Mouse (Mus musculus) mature B cell (primary cell): Measurements from ENCODE around the gene Serpine2.

Experiments used
- in situ Hi-C: fragments of 300-500 bp; cut with MboI; formaldehyde crosslinking; loops from 2 replicates; pipeline ENCODE4 v1.14.3; 2019

Serpine2 gene

DNA sequence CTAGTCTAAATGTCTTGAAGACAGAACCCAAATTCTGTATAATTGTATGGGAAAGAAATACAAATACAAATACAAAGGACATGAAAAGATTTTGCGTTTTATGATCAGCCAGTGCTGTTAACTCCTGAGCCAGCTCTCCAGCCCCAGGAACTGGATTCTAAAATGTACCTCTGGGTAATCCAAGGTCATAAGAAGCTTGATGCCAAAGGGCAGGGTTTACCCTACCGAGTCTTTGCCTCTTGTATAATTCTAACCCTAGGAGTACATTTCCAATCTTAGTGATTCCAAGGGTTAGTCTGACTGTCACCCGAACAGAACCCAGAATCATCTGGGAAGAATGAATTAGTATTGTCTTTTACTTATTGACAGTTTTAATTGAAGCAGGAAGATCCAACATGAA, 45.5 kb downstream of the Serpine2 start:
- in situ Hi-C loops: no loop called here

DNA sequence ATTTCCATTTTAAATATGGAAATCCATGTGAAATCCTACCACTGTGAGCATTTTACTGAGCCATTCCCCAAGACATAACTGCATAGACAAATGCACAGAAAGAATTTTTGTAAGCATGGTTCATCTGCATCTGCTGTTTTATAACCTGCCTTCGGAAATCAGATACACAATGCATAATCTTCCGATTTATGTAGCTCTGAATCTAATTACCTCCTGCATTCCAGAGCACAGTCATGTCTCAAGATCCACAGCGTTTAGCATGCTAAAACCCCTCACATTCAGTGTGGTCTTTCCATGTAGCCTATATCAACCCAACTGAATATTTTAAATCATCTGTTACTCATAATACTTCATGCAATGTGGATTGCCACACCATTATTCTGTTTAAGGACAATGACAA, 51.5 kb downstream of the Serpine2 start:
- in situ Hi-C loops: no loop called here

DNA sequence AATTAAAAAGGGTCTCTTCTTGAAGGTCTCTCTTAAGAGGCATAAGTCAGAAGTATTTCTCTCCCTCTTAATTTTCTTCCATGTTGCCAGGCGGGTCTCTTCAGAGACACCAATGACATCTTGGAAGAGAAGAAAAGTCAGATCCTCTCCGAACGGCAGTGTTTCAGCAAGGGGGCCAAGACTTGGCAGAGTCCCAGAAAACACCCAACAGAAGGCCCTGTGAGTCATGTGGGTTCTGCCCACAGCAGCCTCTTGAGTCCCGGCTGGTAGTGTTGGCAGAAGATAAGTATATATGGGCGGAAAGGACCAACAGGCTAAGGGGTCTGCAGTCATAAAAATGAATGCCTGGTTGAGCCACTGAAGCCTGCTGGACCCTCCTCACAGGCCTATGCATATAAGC, 54.1 kb downstream of the Serpine2 start:
- in situ Hi-C loops: no loop called here

DNA sequence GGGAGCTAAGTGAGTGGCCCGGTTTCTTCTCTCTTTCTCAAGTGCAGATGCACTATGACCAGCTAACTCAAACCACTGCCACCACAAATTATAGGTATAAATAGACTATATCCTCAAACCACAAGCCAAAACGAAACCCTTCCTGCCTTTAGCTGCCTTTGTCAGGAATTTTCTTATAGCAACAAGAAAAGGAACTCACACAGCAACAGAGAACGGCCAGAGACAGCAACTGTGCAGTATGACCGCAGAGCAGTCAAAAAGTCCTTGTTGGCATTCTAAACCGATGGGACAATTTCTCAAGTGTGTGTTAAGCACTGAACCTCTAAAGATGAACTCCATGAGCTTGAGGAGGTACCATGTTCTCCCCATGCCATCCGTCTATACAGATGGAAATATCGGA, 57.4 kb downstream of the Serpine2 start:
- in situ Hi-C loops: no loop called here

DNA sequence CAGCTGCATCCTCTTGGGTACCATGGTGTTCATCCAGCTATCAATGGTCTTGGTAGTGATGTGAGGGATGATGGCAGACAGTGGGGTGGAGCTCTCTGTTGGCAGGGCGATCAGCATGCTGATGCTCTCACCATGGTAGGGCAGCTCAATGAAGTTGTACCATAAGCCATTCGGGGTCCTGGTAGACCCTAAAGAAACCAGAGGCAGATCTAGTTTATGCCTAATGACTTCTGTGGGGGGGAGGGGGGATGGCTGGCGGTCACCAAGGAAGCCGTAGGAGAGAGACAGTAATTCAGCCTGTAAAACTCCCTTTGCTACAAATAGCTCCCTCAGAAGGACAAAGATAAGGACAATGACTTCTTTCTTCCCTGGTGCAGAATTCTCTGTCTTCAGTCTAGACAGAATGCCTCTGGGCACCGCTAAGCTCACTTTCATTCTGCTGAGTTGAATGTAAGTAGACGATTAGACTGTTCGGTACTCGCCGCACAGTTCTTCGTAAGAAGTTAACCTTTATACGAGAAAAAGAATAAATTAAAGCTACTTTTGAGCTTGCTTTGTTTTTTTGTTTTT, 58.0 kb downstream of the Serpine2 start:
- in situ Hi-C loops: no loop called here

DNA sequence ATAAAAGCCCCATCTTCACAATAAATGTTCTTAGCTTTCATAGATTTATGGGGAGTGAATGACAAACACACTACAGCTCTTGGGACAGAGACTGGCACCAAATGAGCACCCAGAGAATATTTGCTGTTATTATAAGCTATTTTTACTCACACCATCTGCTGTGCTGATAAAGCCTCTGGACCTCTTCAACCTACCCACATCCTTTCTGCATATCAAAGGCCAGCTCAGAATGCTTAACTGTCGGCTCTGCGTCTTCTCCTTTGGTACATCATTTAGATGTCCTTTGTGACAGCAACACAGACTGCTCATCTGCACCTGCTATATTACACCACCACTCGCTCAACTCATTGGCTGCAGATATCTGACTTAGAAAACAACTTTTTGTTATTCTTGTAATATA, 63.9 kb downstream of the Serpine2 start:
- in situ Hi-C loops: no loop called here

DNA sequence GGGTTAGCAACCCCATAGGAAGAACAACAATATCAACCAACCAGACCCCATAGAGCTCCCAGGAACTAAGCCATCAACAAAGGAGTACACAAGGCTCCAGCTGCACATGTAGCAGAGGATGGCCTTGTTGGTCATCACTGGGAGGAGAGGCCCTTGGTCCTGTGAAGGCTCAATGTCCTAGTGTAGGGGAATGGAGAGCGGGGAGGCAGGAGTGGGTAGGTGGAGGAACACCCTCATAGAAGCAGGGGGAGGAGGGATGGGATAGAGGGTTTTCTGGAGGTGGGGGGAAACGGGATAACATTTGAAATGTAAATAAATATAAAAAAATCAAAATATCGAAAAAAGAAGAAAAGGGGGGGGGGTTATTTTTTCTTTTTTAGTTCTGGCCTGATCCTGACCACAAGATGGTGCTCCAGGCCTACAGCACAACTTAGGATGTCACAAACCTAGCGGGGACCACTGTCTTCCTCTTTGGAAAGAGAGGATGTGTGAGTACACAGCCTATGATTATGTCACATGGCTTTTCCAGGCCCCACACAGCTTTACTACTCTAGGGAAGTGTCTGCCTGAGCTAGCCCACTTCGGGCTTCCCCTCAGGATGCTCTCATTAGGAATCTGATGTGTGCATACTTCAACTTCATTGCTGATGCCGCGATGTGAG, 74.6 kb downstream of the Serpine2 start:
- in situ Hi-C loops: no loop called here

DNA sequence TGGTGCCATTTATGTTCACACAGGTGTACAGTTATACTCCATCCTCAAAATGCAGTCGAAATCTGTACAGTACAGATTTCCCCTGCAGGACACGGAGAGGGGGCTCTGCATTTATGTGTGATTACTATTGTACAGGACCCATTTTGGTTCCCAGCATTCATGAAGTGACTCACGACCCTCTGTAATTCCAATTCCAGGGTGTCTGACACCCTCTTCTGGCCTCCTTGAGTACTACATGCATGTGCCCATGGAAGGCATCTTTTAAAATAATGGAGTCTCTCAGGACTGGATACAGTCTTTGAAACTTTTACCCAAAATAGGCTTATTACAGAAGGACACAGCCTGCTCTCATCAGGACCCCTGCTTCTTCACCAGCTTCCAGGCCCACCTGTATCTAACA, 78.5 kb downstream of the Serpine2 start:
- in situ Hi-C loops: no loop called here

DNA sequence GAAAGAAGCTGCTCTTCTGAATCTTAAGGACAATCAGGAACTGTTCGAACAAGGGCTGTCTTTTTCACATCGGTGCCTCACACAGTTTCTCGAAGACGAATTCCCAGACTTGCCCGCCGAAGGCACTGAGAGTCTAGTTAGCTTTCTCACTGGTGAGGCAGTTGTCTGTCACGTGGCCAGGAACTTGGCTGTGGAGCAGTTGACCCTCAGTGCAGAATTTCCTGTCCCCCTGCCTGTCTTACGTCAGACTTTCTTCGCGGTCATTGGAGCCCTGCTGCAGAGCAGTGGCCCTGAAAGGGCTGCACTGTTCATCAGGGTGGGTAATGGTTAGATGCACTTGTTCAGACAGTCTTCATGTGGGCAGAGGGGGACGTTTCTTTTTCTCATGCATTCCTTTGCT, 83.0 kb downstream of the Serpine2 start:
- in situ Hi-C loops: no loop called here

DNA sequence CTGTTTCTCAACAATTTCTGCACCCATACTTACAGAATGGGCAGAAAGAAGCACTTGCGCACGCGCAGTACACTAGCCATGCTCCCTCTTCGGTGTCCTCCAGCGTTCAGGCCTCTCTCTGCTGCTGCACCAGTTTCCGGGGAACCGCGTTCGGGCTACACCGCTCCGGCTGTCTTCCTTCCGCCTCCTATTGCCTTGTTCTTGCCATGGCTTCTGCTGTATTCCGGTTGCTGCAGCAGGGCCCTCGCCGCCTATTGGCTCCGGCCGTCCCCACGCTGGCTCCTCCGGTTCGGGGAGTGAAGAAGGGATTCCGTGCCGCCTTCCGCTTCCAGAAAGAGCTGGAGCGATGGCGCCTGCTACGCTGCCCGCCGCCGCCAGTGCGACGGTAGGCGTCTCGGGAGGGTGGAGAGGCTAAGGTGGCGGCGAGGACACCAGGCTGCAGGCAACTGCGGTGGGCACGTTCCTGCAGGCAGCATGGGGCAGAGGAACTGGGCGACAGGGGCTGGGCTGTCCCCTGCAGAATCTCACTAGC, 85.0 kb downstream of the Serpine2 start, which contains the start of the genes Mrpl44 and Wdfy1:
Gene Mrpl44, plus strand, starts transcription at position 92 of the 532 bp plus-strand sequence.
Gene Wdfy1, minus strand, starts transcription at position 217 of the 532 bp plus-strand sequence.
- in situ Hi-C loops: no loop called here

DNA sequence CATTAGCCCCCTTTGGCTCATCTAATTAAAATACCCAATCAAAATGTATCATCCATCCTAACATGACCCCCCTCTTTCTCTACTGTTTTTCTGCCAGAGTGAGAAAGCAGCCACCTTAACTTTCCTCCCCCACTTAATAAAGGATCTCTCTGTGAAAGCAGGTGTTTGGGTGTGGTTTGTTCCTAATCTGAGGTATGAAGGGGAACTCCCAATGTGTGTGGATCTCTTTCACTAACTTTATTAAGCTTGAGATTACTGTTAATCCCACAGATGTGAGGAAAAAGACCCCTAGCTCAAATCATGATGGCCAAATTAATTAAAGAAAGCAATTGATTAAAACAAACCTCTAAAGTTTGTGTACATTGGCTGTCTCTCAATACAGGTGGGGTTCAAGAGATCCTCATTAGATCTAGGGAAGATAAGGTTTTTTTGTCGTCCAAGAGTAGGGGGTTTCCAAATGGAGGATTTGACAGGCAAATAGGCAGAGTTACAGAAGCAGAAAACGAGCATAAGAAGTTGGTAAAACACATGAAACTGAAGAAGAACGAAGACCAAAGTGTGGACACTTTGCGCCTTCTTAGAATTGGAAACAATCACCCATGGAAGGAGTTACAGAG, 86.7 kb downstream of the Serpine2 start:
- in situ Hi-C loops: no loop called here

DNA sequence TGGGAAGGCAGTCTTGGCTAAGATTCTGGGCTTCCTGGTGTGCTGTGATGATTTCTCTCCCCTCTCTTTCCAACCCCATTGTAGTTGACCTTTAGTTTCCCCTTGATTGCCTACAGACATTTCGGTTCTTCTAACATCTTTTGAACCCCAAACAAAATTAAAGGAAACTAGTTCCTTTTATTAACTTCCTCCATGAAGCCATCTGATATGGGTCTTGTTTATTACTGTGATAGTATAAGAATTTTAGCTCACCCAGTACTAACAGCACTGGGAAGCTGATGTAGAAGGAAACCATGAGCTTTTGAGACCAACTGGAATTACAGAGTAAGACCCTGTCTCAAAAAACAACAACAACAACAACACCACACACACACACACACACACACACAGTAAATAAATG, 92.7 kb downstream of the Serpine2 start:
- in situ Hi-C loops: no loop called here

DNA sequence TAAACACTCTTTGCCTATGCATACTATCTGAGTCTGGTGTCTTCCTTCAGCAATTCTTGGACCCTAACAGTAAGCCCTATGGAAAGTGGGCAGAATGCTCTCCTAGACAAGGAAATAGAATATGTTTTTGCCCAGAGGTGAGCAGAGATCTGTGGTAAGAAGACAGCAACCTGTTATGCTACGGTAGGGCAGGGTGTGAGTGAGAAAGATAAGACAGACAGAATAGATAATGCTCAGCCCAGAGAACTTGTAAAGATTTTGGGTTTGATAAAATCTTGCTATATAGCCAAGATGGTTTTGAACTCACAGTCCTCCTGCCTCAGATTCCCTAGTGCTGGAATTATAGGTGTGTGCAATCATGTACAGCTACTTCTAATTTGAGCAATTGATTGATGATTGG, 96.5 kb downstream of the Serpine2 start:
- in situ Hi-C loops: no loop called here

DNA sequence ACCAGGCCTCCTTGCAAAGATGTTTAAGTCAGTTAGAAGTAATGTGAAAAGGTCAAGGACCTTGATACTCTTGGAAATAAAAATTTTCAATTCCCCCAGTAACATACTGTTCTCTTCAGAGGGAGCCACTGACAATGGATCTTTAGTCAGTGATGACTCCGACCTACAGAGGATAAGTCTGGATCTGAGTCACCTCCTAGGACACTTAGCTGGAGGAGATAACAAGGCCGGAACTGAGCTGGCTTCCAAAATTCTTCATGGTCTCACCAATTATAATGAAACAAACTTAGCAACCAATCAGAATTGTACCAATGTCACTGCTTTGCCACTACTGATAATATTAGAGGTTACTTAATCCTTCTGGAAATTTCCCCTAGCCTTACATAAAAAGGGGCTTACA, 96.9 kb downstream of the Serpine2 start:
- in situ Hi-C loops: no loop called here

DNA sequence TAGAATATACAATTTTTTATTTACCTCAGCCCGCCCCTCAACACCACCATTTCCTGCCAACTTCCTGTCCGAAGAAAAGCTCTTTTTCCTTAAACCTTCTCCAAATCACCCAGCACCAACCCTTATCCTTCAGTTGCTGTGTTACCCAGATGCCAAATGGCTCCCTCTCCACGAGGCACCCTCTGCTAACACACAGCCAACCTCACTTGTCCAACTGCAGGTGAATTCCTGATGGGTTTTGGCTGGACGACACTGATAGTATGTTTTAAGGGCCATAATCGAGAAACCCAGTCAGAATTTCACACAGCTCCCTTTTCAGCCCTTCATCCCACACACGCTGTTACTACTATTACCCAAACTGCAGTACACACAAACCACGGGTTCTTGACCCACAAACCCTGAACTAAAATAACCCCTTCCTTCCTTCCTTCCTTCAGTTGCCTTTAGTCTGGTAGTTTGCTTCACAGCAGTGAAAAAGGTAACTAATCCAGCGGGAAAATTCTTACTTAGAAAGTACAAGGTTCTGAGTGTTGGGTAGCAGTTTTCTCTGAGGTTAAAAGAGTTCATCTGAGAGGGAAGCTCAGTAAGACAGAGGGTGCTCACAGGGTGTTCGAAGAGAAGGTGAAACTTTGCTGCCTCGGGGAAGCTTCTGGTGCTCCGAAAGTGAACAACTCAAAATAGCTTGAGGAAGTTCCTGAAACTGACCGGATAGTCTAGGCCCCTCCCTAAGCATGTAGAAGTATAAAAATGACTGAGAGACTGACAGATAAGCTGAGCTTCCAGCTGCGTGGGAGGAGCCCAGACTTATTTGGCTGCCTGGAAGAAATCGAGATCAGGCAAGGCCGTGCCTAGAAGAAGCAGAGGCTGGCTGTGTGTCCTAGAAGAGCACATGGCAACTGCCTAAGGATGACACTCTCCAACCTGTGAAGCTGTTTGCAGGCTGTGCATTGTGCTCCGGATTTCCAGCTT, 98.4 kb downstream of the Serpine2 start:
- in situ Hi-C loops: no loop called here

DNA sequence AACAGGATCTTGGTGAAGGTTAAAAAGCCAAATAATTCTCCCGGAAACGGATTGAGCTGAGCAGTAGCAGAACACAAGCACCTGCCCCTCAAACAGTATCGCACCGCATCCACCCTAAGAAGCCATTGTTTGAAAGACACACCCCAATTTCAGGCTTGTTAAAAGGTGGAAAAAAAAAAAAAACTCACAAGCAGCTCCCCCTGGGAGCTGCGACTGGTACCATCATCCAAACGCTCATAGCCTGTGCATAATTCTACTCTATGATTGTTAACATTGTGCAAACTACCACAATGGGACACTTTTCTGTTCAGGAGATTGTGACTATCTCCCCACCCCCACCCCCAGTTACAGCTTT, 99.1 kb downstream of the Serpine2 start:
- in situ Hi-C loops: no loop called here

DNA sequence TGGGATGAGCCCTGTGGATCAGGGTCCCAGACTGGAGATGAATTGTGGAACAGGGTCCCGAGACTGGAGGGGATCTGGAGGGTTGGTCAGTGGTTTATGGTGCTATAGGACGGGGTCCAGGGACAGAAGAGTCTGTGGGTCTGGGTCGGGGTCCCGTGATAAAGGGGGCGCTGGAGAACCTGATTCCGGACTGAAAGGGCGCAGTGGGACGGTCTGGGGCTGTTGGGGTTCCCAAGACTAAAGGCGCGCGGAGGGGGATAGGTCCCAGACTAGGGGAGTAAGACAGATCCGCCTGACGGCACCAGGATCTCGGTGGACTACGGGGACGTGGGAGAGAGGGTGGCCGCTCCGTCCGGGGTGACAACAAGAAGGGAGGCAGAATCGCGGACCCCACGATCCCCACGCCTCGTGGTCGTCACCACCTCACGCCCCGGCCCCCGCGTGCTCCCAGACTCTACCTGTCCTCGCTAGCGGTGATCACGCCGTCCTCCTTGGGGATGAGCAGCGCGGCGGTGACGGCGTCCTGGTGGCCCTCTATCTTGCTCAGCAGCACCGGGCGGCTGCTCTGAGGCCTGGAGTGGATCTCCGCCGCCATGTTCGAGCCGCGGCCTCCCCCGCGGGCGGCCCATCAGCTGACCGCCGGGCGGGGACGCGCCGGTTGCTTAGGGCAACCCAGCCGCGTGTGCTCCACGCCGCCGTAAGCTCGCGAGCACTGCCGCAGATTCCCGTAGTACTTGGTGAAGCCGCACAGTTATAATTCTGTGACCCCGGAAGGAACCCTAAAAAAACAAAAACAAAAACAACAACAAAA, 99.7 kb downstream of the Serpine2 start:
- in situ Hi-C loops: no loop called here

DNA sequence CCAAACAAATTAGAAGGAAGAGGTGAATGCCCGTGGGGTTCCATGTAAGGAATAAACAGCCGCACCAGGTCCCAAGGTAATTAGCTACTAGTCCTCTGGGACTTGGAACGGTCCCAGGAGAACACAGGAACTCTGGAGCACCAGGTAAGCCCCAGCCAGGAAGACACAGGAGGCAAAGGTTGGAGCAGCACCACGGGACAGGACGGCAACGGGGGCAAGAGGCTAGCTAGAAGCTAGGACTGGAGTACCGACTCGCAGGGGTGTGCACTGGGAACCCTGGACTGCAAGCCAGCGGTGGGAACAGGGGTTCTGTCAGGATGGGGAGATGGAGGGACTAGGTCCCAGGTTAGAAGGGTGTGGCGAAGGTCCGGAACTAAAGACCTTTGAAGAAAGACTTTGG, 100.3 kb downstream of the Serpine2 start:
- in situ Hi-C loops: no loop called here

DNA sequence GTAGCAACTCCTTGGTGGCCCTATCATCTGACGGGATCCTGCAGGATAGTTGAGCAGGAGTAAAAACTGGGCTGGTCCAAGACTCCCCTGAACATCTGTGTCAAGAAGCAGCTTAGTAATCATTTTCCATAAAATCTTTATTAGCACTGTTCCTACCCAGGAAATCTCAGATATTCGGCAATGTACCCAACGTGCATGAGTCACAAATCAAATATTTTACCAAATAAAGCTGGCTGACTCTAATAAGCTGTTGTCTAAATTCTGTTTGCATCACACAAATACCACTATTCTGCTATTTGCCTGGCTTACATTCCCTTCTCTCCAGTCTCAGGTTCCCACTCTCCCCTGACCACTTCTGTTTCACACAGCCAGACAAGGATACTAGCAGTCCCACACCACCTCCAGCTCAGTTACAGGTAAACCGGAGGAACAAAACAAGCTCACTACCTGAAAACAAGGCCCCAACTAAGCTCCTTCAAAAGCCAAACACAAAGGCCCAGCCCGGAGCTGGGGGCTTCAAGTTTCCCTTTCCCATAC, 101.5 kb downstream of the Serpine2 start:
- in situ Hi-C loops: no loop called here

DNA sequence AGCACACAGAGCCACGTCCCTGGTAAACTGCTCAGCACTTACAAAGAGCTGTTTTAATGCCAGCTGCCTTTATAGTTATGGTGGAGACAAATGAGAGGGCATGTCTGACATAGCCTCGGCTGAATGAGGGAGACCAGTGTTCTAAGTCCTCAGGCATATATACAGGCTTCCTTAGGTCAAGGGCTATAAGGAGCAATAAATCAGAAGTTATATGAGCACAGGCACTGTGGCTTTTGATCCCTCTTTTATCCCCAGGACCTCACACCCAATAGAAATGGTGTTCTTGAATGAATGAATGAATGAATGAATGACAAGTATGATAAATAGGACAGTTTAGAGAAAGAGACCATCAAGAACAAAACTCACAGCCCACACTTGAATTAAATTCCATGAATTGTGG, 102.0 kb downstream of the Serpine2 start:
- in situ Hi-C loops: no loop called here

DNA sequence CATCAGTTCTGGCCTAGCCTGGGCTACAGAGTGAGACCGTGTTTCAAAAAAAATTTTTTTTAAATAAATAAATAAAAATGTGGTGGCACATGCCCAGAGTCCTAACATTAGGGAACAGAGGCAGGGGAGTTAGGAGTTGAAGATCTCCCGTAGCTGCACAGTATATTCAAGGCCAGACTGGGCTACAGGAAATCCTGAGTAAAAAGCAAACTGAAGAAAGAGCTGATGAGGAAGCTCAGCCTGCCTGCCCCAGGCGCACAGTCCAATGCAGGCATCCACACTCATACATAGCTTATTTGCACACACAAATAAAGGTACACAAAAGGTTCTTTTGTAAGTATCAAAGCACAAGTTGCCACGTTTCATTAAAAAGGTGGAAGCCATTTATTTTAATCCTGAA, 103.4 kb downstream of the Serpine2 start:
- in situ Hi-C loops: no loop called here
